Mouse (Mus musculus): ENCODE results near the gene Olfr658. TPM values are rescaled to one million over a fixed set of nuclear protein-coding genes. Genes with fewer than 3 reads are reported as not detected.
A peak's percentile ranks its signal among the peaks of the same experiment; 100 is the strongest.

Olfr658 gene
- polyA plus RNA-seq (2015; fragmentation: Nextera tagmentation; extraction: Ambion mirVana) = not detected in 2 replicates

DNA sequence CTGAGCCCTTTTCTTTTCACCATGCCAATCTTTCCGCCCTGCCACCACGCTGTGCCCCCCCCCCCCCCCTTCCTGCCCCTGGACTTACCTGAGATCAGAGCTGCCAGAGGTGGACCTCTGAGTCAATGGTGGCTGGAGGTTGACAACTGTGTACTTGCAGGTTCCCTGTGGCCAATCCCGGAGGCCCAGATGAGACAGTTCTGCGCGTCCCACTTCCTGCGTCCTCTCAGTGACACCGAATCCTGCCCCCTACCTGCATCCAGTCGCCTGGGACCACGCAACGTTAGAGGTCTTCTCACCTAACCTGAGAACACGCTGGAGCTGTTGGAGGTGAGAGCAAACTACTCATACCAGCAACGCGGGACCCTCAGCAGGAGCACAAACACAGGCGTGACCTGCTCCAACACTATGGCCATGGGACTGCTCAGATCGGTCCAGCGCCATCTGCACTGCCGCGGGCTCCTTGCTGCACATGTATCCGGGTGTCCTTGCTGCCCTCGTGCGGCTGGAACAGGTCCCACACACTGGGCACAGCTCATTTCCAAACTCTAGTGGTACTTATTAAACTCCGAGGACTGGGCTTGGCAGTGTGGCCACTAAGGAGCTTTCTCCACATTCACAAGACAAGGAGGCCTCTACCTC is at the start of gene Olfr658:
Gene Olfr658 (minus strand): TSS at position 465 of the 642 bp plus-strand sequence.
- 23% methylated on average over 22 of the region's 22 CpGs for WGBS
- Histone ChIP-seq H3K27ac (ENCODE audit: low read length) (no peak within 1 kb of the TSS), H3K9ac (replicated peaks; ENCODE audit: low read length) (no peak within 1 kb of the TSS), H3K4me2 (replicated peaks; ENCODE audit: low read depth, low read length) (peak within 1 kb of the TSS; percentile 51), H3K4me3 (ENCODE audit: low read length) (peak within 1 kb of the TSS; percentile 26), H3K4me1 (ENCODE audit: insufficient read depth, low read length) (no peaks in the 10 kb centered on the region), H3K36me3 (ENCODE audit: insufficient read depth, low read length) (no peaks in the 10 kb centered on the region), H3K9me3 (ENCODE audit: low read length) (no peaks in the 10 kb centered on the region), H3K27me3 (ENCODE audit: insufficient read depth, low read length) (no peaks in the 10 kb centered on the region)
- peak; percentile 97 for ATAC-seq (ENCODE audit: low FRiP score, low TSS enrichment)

DNA sequence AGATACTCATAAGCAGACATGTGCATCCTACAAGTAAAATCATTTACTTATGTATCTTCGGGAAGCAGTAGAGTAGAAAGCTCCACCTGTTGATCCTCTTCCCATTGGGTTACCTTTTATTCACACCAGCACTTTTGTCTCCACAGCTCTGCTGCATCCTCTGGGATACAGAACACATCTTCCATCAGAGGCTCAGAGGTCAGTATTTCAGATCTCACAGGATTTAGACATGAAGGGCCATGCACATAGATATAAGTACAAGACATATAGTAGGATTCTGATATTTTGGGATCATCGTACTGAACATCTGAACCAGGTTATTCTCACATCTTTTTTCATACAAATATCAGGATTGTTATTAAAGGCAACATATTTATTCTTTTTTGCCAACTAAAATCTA is 39.1 kb upstream of the Olfr658 start, which contains the start of gene Olfr661:
Gene Olfr661 (plus strand): TSS at position 301 of the 400 bp plus-strand sequence.
- Histone ChIP-seq H3K9ac (replicated peaks; ENCODE audit: low read length) (no peak within 1 kb of the TSS), H3K4me1 (ENCODE audit: insufficient read depth, low read length) (no peaks in the 10 kb centered on the region), H3K36me3 (ENCODE audit: insufficient read depth, low read length) (no peaks in the 10 kb centered on the region), H3K9me3 (ENCODE audit: low read length) (no peaks in the 10 kb centered on the region), H3K27ac (ENCODE audit: low read length) (no peak within 1 kb of the TSS), H3K4me2 (replicated peaks; ENCODE audit: low read depth, low read length) (no peak within 1 kb of the TSS), H3K4me3 (ENCODE audit: low read length) (no peak within 1 kb of the TSS), H3K27me3 (ENCODE audit: insufficient read depth, low read length) (no peaks in the 10 kb centered on the region)
- no peak for ATAC-seq (ENCODE audit: low FRiP score, low TSS enrichment)
- WGBS = 91% methylated on average over 2 of the region's 2 CpGs

GRCm38 (mm10) chr7:104666453-104666852 is 19.3 kb upstream of the Olfr658 start, which contains the start of gene Olfr659:
Olfr659 (plus strand) TSS chr7:104666753.
- ATAC-seq (ENCODE audit: low FRiP score, low TSS enrichment) = no peak
- 84% methylated on average over 3 of the region's 3 CpGs for whole genome bisulfite sequencing

GRCm38 (mm10) chr7:104624494-104624893 is 22.6 kb downstream of the Olfr658 start, which contains the start of gene Olfr657:
Olfr657 (plus strand) TSS chr7:104624794.
- no peak for ATAC-seq (ENCODE audit: low FRiP score, low TSS enrichment)
- H3K4me2 ChIP-seq (replicated peaks; ENCODE audit: low read depth, low read length) = no peak within 1 kb of the TSS

More at GRCm38 (mm10) chr7:104666453-104666852, 19.3 kb upstream of the Olfr658 start, which contains the start of gene Olfr659:
- no peaks in the 10 kb centered on the region for H3K36me3 ChIP-seq (ENCODE audit: insufficient read depth, low read length)
- no peaks in the 10 kb centered on the region for H3K27me3 ChIP-seq (ENCODE audit: insufficient read depth, low read length)
- H3K9ac ChIP-seq (replicated peaks; ENCODE audit: low read length) = no peak within 1 kb of the TSS
- H3K4me1 ChIP-seq (ENCODE audit: insufficient read depth, low read length) = no peaks in the 10 kb centered on the region
- H3K9me3 ChIP-seq (ENCODE audit: low read length) = no peaks in the 10 kb centered on the region
- no peak within 1 kb of the TSS for H3K4me2 ChIP-seq (replicated peaks; ENCODE audit: low read depth, low read length)
- H3K4me3 ChIP-seq (ENCODE audit: low read length) = no peak within 1 kb of the TSS
- no peak within 1 kb of the TSS for H3K27ac ChIP-seq (ENCODE audit: low read length)

DNA sequence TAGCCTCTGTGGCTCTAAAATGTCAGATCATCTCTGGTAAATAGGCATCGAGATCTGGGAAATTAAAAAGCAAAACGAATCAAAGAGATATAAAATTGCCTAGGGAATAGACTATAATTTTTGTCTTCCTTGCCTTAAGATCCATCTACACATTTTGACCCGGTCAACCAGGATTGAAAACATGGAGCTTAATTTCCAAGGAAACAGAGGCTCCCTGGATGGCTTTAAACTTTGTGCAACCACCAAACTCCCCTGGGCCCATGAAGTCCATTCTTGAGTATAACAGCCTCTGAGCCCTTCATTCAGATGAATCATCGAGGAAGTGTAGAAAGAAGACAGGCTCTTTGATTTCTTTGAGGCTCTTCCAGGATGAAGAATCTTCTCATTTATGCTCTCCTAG is 33.5 kb downstream of the Olfr658 start, which contains the start of gene Olfr656:
Gene Olfr656 (plus strand): TSS at position 301 of the 400 bp plus-strand sequence.
- Histone ChIP-seq H3K9ac (replicated peaks; ENCODE audit: low read length) (no peak within 1 kb of the TSS), H3K27ac (ENCODE audit: low read length) (no peak within 1 kb of the TSS), H3K4me2 (replicated peaks; ENCODE audit: low read depth, low read length) (no peak within 1 kb of the TSS), H3K9me3 (ENCODE audit: low read length) (no peaks in the 10 kb centered on the region), H3K4me3 (ENCODE audit: low read length) (no peak within 1 kb of the TSS), H3K27me3 (ENCODE audit: insufficient read depth, low read length) (no peaks in the 10 kb centered on the region), H3K36me3 (ENCODE audit: insufficient read depth, low read length) (no peaks in the 10 kb centered on the region), H3K4me1 (ENCODE audit: insufficient read depth, low read length) (no peaks in the 10 kb centered on the region)
- ATAC-seq (ENCODE audit: low FRiP score, low TSS enrichment) = no peak
- WGBS = 83% methylated on average over 4 of the region's 4 CpGs

More at GRCm38 (mm10) chr7:104624494-104624893, 22.6 kb downstream of the Olfr658 start, which contains the start of gene Olfr657:
- Histone ChIP-seq H3K4me1 (ENCODE audit: insufficient read depth, low read length) (no peaks in the 10 kb centered on the region), H3K27me3 (ENCODE audit: insufficient read depth, low read length) (no peaks in the 10 kb centered on the region), H3K9ac (replicated peaks; ENCODE audit: low read length) (no peak within 1 kb of the TSS), H3K36me3 (ENCODE audit: insufficient read depth, low read length) (no peaks in the 10 kb centered on the region), H3K9me3 (ENCODE audit: low read length) (no peaks in the 10 kb centered on the region), H3K27ac (ENCODE audit: low read length) (no peak within 1 kb of the TSS), H3K4me3 (ENCODE audit: low read length) (no peak within 1 kb of the TSS)

GRCm38 (mm10) chr7:104604727-104605126 is 42.4 kb downstream of the Olfr658 start:
- Histone ChIP-seq H3K27ac (ENCODE audit: low read length) (no peak overlapping the region), H3K4me1 (ENCODE audit: insufficient read depth, low read length) (no peaks in the 10 kb centered on the region), H3K36me3 (ENCODE audit: insufficient read depth, low read length) (no peaks in the 10 kb centered on the region), H3K9ac (replicated peaks; ENCODE audit: low read length) (no peak overlapping the region), H3K4me3 (ENCODE audit: low read length) (no peak overlapping the region), H3K27me3 (ENCODE audit: insufficient read depth, low read length) (no peaks in the 10 kb centered on the region), H3K9me3 (ENCODE audit: low read length) (peaks cover 2% of the 10 kb centered on the region; the same call in 1 of the 2 replicates), H3K4me2 (replicated peaks; ENCODE audit: low read depth, low read length) (no peak overlapping the region)
- no peak for ATAC-seq (ENCODE audit: low FRiP score, low TSS enrichment)

- WGBS = 5% methylated on average over 3 of the region's 3 CpGs
- Histone ChIP-seq H3K4me1 (ENCODE audit: insufficient read depth, low read length) (no peaks in the 10 kb centered on the region), H3K9ac (replicated peaks; ENCODE audit: low read length) (no peak overlapping the region), H3K36me3 (ENCODE audit: insufficient read depth, low read length) (no peaks in the 10 kb centered on the region), H3K27ac (ENCODE audit: low read length) (no peak overlapping the region), H3K4me3 (ENCODE audit: low read length) (no peak overlapping the region), H3K9me3 (ENCODE audit: low read length) (peaks cover 2% of the 10 kb centered on the region; the same call in 1 of the 2 replicates), H3K27me3 (ENCODE audit: insufficient read depth, low read length) (no peaks in the 10 kb centered on the region), H3K4me2 (replicated peaks; ENCODE audit: low read depth, low read length) (no peak overlapping the region)
- no peak for ATAC-seq (ENCODE audit: low FRiP score, low TSS enrichment)
Observed at GRCm38 (mm10) chr7:104603173-104603572, 43.9 kb downstream of the Olfr658 start.

DNA sequence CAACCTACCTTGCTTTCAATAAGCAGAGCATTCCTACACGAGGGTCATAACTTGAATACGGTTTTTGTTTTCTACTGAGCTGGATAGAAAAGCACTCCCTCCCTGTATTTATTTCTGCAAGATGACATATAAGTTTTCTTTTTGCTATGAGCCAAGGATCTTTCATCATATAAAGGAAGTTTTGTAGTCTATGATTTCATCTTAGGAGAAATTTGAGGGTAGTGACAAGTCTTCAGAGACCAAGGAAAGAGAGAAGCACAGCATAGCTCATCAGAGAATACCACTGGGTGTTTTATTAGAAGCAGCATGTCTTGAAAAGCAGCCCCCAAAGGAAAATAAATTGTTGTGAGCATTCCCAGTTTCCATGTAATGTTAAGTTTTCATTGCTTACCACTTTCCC is 45.4 kb downstream of the Olfr658 start, which contains the start of gene Olfr655:
Gene Olfr655 (minus strand): TSS at position 101 of the 400 bp plus-strand sequence.
- ATAC-seq (ENCODE audit: low FRiP score, low TSS enrichment) = no peak
- H3K9me3 ChIP-seq (ENCODE audit: low read length) = peaks cover 2% of the 10 kb centered on the region; the same call in 1 of the 2 replicates
- no peaks in the 10 kb centered on the region for H3K4me1 ChIP-seq (ENCODE audit: insufficient read depth, low read length)
- H3K4me3 ChIP-seq (ENCODE audit: low read length) = no peak within 1 kb of the TSS
- no peaks in the 10 kb centered on the region for H3K36me3 ChIP-seq (ENCODE audit: insufficient read depth, low read length)
- no peak within 1 kb of the TSS for H3K4me2 ChIP-seq (replicated peaks; ENCODE audit: low read depth, low read length)
- H3K27ac ChIP-seq (ENCODE audit: low read length) = no peak within 1 kb of the TSS
- WGBS = 86% methylated on average over 2 of the region's 2 CpGs
- H3K27me3 ChIP-seq (ENCODE audit: insufficient read depth, low read length) = no peaks in the 10 kb centered on the region
- H3K9ac ChIP-seq (replicated peaks; ENCODE audit: low read length) = no peak within 1 kb of the TSS

All from kidney, embryonic 16.5 days (tissue).